ENCODE assay signal across 25 mouse cellular contexts in the genomic region with DNA sequence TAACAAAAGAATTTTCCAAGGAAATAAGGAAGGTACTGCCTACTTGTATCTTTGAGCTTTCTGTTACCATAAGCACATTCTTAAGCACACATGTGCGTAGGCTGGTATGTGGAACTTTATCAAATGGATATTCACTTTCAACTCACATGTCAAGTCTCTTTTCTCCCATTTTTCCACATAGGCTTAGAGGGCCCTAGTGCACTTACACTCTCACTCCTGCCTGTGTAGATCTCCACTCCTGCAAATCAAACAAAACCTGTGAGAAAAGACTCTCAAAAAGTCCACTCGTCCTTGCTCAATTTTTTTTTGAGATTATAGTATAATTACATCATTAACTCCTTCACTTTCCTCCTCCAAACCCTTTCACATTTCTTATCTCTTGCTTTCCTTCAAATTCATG.
"Had no signal": no experiment of that assay in that cellular context is flagged by ENCODE, and none has a peak within 500 bp of the region (broad histone marks: within the 10 kb centered on the region; RNA-seq: fewer than 3 reads in every experiment).

No protein-coding gene starts in this region.

- H3K27ac ChIP-seq: heart, embryonic 10.5 days; hindbrain, embryonic 10.5 days; hindbrain, embryonic 12.5 days; hindbrain, embryonic 14.5 days; intestine, embryonic 15.5 days; kidney, embryonic 15.5 days; kidney, postnatal 0 days; limb, embryonic 13.5 days; limb, embryonic 15.5 days had no signal

- DNase-seq: gastrocnemius, postnatal 14 days; gastrocnemius, postnatal 36 days; heart, adult 18-20 months; heart, postnatal 10 days; heart, postnatal 4 days; kidney, adult 18-20 months; kidney, adult 8-10 months; kidney, postnatal 14 days; kidney, postnatal 36 days; layer of hippocampus, adult 9-11 months; layer of hippocampus, postnatal 36 days; left cerebral cortex, postnatal 4 days had no signal

- H3K36me3 ChIP-seq: heart, embryonic 10.5 days; heart, embryonic 12.5 days; hindbrain, embryonic 10.5 days; hindbrain, embryonic 12.5 days; intestine, embryonic 15.5 days; kidney, embryonic 15.5 days; limb, embryonic 13.5 days; limb, embryonic 15.5 days had no signal

- H3K27me3 ChIP-seq: heart, embryonic 12.5 days; hindbrain, embryonic 12.5 days; intestine, embryonic 15.5 days; kidney, embryonic 15.5 days; limb, embryonic 13.5 days; limb, embryonic 15.5 days had no signal

- H3K4me3 ChIP-seq: heart, embryonic 10.5 days; heart, embryonic 12.5 days; hindbrain, embryonic 10.5 days; hindbrain, embryonic 12.5 days; intestine, embryonic 15.5 days; kidney, embryonic 15.5 days; limb, embryonic 13.5 days; limb, embryonic 15.5 days had no signal

- H3K4me1 ChIP-seq: hindbrain, embryonic 10.5 days; hindbrain, embryonic 12.5 days; intestine, embryonic 15.5 days; kidney, embryonic 15.5 days; limb, embryonic 13.5 days; limb, embryonic 15.5 days had no signal

- H3K4me2 ChIP-seq: heart, embryonic 12.5 days; hindbrain, embryonic 12.5 days; hindbrain, embryonic 14.5 days; intestine, embryonic 15.5 days; kidney, embryonic 15.5 days; limb, embryonic 13.5 days; limb, embryonic 15.5 days had no signal

- H3K9me3 ChIP-seq: heart, embryonic 10.5 days; heart, embryonic 12.5 days; hindbrain, embryonic 10.5 days; hindbrain, embryonic 12.5 days; intestine, embryonic 15.5 days; kidney, embryonic 15.5 days; limb, embryonic 13.5 days; limb, embryonic 15.5 days had no signal

- H3K9ac ChIP-seq: heart, embryonic 12.5 days; hindbrain, embryonic 12.5 days; hindbrain, embryonic 14.5 days; intestine, embryonic 15.5 days; kidney, embryonic 15.5 days; limb, embryonic 13.5 days; limb, embryonic 15.5 days had no signal

- ATAC-seq: hindbrain, embryonic 16.5 days; inflammation-experienced regulatory T-cells, adult 6 months; intestine, embryonic 15.5 days; intestine, postnatal 0 days had no signal
